Mouse (Mus musculus) olfactory bulb, adult 2 months (tissue): ENCODE data around the gene Fam131c.

Source experiments
- CTCF ChIP-seq: fragments of 200-500 bp; IDR thresholded peaks from 2 replicates; pipeline ENCODE4 v1.5.1; 2012; ENCODE audit warnings: low read depth, mild to moderate bottlenecking, low read length, moderate library complexity; ENCODE audit not compliant: insufficient read depth
- POLR2A ChIP-seq: fragments of 200-500 bp; IDR thresholded peaks from 2 replicates; pipeline ENCODE4 v1.6.1; 2012; ENCODE audit warnings: mild to moderate bottlenecking, low read depth, low read length, moderate library complexity; ENCODE audit not compliant: insufficient read depth

DNA sequence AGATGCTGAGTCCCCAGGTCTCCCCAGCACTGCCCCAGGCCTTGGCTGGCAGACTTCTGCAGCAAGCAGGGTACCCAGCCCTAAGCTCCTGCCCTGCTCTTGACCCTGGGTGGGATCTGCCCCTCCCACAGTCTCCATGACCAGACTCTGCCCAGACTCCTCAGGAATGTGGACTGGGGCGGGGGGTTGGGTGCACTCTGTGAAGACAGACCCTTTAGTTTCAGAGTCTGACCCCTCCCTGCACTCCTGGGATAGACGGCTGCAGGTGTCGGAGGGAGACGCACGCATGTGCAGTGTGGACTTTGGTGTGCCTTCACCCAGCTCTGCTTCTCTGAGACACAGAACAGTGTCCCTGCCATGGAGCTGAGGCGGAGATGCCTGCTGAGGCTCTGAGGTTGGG, 30.0 kb upstream of the Fam131c start:
- TF ChIP-seq CTCF (no peak), POLR2A (no peak)
